Mouse (Mus musculus) hindbrain, embryonic 13.5 days (tissue): ENCODE results near the gene Gm40193. TPM values are rescaled to one million over a fixed set of nuclear protein-coding genes. Genes with fewer than 3 reads are reported as not detected.

ENCODE experiments used
- ATAC-seq: fragments of 200-750 bp; cut with Nextera tagmentation; 2 replicates; pipeline ENCODE4 v1.8.0; 2017; ENCODE audit warnings: moderate TSS enrichment; ENCODE audit not compliant: low FRiP score
- H3K27ac ChIP-seq: fragments of 300-500 bp; sonication (generic); 2 replicates; pipeline ENCODE4 v1.5.1; 2015; ENCODE audit warnings: inconsistent platforms, mild to moderate bottlenecking, moderate library complexity
- H3K27me3 ChIP-seq: fragments of 300-500 bp; sonication (generic); 2 replicates; pipeline ENCODE4 v1.6.1; 2015; ENCODE audit warnings: mild to moderate bottlenecking, inconsistent platforms
- H3K36me3 ChIP-seq: fragments of 300-500 bp; sonication (generic); 2 replicates; pipeline ENCODE4 v1.6.1; 2015; ENCODE audit warnings: mild to moderate bottlenecking, inconsistent platforms
- H3K4me1 ChIP-seq: fragments of 300-500 bp; sonication (generic); replicated peaks from 2 replicates; pipeline ENCODE4 v1.6.1; 2015; ENCODE audit warnings: inconsistent platforms
- H3K4me2 ChIP-seq: fragments of 300-500 bp; sonication (generic); 2 replicates; pipeline ENCODE4 v1.6.1; 2015; ENCODE audit warnings: inconsistent platforms, mild to moderate bottlenecking, moderate library complexity
- H3K4me3 ChIP-seq: fragments of 300-500 bp; sonication (generic); 2 replicates; pipeline ENCODE4 v1.5.1; 2015; ENCODE audit warnings: mild to moderate bottlenecking, inconsistent platforms
- H3K9ac ChIP-seq: fragments of 300-500 bp; sonication (generic); 2 replicates; pipeline ENCODE4 v1.6.1; 2015; ENCODE audit warnings: mild to moderate bottlenecking, inconsistent platforms
- H3K9me3 ChIP-seq: fragments of 300-500 bp; sonication (generic); 2 replicates; pipeline ENCODE4 v1.6.1; 2016; ENCODE audit warnings: inconsistent platforms
- WGBS: fragments of 180-500 bp; shearing (Covaris S2); methylation state at CpG from one replicate; pipeline ENCODE4 v1.1.7; 2015; 5-methylcytosine and 5-hydroxymethylcytosine counted together
- polyA plus RNA-seq: library from polyadenylated mRNA; unstranded; fragments of >200 nt; fragmentation: Nextera tagmentation; extraction: Ambion mirVana; gene quantifications from 2 replicates; pipeline ENCODE4 v1.2.1, GENCODE M21; 2015

Gm40193 gene
- polyA plus RNA-seq, 1 experiment from 2014 or later = not detected

DNA sequence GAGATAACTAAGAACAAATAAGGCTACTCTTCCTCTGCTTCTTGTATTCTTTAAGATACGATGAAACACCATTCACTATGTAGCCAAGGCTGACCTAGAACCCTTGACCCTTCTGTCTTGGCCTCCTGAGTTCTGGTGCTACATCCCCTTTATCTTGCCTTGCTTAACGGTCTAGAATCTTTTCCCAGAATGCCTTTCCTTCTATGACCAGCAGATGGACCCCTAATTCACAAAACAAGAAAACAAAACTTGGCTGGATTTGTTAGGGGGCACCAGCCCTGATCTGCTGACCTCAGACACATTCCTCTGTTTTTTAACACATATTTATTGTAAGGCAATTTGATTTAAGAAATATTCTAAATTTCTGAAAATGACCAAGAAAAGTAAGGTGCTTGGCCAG, 16.4 kb downstream of the Gm40193 start:
- H3K4me2 ChIP-seq = no peak overlapping the region
- H3K27me3 ChIP-seq = peaks cover 15% of the 10 kb centered on the region
- WGBS = 29% methylated on average over 2 of the region's 2 CpGs
- H3K9ac ChIP-seq = no peak overlapping the region
- H3K36me3 ChIP-seq = no peaks in the 10 kb centered on the region
- peaks cover 19% of the 10 kb centered on the region for H3K4me1 ChIP-seq
- no peak overlapping the region for H3K4me3 ChIP-seq
- no peak for ATAC-seq
- H3K9me3 ChIP-seq = no peaks in the 10 kb centered on the region
- H3K27ac ChIP-seq = no peak overlapping the region

- Histone ChIP-seq H3K9ac (peak within 1 kb of the TSS; percentile 24; the same call in 1 of the 2 replicates), H3K27me3 (peaks cover 9% of the 10 kb centered on the region; the same call in 1 of the 2 replicates), H3K4me1 (peaks cover 15% of the 10 kb centered on the region), H3K9me3 (no peaks in the 10 kb centered on the region), H3K4me3 (no peak within 1 kb of the TSS), H3K4me2 (no peak within 1 kb of the TSS), H3K27ac (no peak within 1 kb of the TSS), H3K36me3 (no peaks in the 10 kb centered on the region)
- no peak for ATAC-seq
- 92% methylated on average over 7 of the region's 7 CpGs for WGBS
Observed at GRCm38 (mm10) chr11:70514288-70514687, 18.5 kb downstream of the Gm40193 start, which contains the start of gene Vmo1. Vmo1 (minus strand) TSS chr11:70514616.

DNA sequence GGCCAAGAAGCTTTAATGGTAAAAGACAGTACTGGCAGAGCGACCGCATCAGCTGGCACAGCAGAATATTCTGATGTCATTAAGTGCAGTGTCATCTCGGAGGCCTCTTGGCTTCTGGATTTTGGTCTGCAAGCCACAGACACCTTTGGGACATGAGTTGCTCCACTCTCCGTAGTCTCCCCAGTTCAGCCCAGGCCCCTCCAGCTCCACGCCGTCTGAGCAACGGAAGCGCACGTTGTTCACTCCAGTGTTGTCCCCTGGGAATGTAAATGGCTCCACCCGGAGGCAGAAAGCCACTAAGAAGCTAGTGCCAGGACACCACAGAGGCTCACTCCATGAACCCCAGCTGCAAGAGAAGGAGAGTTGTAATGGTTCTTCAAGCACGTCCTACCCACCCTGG, 19.2 kb downstream of the Gm40193 start:
- Histone ChIP-seq H3K27me3 (peaks cover 14% of the 10 kb centered on the region; the same call in 1 of the 2 replicates), H3K9me3 (no peaks in the 10 kb centered on the region), H3K4me3 (no peak overlapping the region), H3K27ac (no peak overlapping the region), H3K4me2 (no peak overlapping the region), H3K36me3 (no peaks in the 10 kb centered on the region), H3K4me1 (peaks cover 15% of the 10 kb centered on the region), H3K9ac (peak overlapping the region; percentile 24; the same call in 1 of the 2 replicates)
- 40% methylated on average over 11 of the region's 11 CpGs for WGBS
- no peak for ATAC-seq

- H3K4me1 ChIP-seq = peaks cover 15% of the 10 kb centered on the region
- no peak overlapping the region for H3K4me3 ChIP-seq
- H3K27me3 ChIP-seq = peaks cover 16% of the 10 kb centered on the region; the same call in 1 of the 2 replicates
- no peak for ATAC-seq
- H3K4me2 ChIP-seq = no peak overlapping the region
- no peaks in the 10 kb centered on the region for H3K36me3 ChIP-seq
- H3K27ac ChIP-seq = no peak overlapping the region
- 82% methylated on average over 7 of the region's 7 CpGs for WGBS
- H3K9ac ChIP-seq = no peak overlapping the region
- no peaks in the 10 kb centered on the region for H3K9me3 ChIP-seq
Observed at GRCm38 (mm10) chr11:70512709-70513342, 19.9 kb downstream of the Gm40193 start.

DNA sequence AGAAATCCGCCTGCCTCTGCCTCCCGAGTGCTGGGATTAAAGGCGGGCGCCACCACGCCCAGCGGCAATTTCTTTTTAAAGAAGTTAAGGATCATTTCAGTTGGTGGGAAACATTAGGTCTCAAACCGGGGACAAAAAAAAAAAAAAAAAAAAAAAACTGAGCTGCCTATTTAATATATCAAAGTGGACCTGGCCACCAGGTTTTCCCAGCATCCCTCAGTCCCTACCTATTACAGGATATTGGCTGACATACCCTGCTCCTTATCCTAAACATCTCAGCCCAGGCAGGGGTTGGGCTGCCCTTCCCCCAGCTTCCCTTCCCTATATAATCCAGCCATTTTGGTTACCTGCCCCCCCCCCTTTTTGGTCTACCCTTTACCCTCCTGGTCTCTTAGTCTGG, 20.9 kb downstream of the Gm40193 start:
- no peak overlapping the region for H3K27ac ChIP-seq
- no peaks in the 10 kb centered on the region for H3K36me3 ChIP-seq
- ATAC-seq = no peak

GRCm38 (mm10) chr11:70511242-70511641, 21.5 kb downstream of the Gm40193 start:
- H3K27me3 ChIP-seq = peaks cover 16% of the 10 kb centered on the region; the same call in 1 of the 2 replicates
- no peak overlapping the region for H3K4me2 ChIP-seq
- ATAC-seq = no peak
- 83% methylated on average over 2 of the region's 2 CpGs for WGBS
- no peaks in the 10 kb centered on the region for H3K36me3 ChIP-seq
- H3K27ac ChIP-seq = no peak overlapping the region
- no peaks in the 10 kb centered on the region for H3K9me3 ChIP-seq
- no peak overlapping the region for H3K9ac ChIP-seq
- H3K4me1 ChIP-seq = peaks cover 15% of the 10 kb centered on the region
- H3K4me3 ChIP-seq = no peak overlapping the region

More for the DNA sequence above, 20.9 kb downstream of the Gm40193 start:
- H3K4me3 ChIP-seq = no peak overlapping the region
- peaks cover 16% of the 10 kb centered on the region; the same call in 1 of the 2 replicates for H3K27me3 ChIP-seq
- H3K9me3 ChIP-seq = no peaks in the 10 kb centered on the region
- peaks cover 15% of the 10 kb centered on the region for H3K4me1 ChIP-seq
- no peak overlapping the region for H3K9ac ChIP-seq
- WGBS = 91% methylated on average over 7 of the region's 7 CpGs
- no peak overlapping the region for H3K4me2 ChIP-seq

GRCm38 (mm10) chr11:70509753-70510564, 22.8 kb downstream of the Gm40193 start:
- Histone ChIP-seq H3K4me3 (no peak overlapping the region), H3K27ac (no peak overlapping the region), H3K4me2 (peak overlapping the region; percentile 41), H3K4me1 (peaks cover 15% of the 10 kb centered on the region), H3K36me3 (no peaks in the 10 kb centered on the region), H3K9me3 (no peaks in the 10 kb centered on the region), H3K27me3 (peaks cover 20% of the 10 kb centered on the region; the same call in 1 of the 2 replicates), H3K9ac (peak overlapping the region; percentile 39; the same call in 1 of the 2 replicates)
- peak; percentile 74; the same call in 1 of the 2 replicates for ATAC-seq
- 6% methylated on average over 19 of the region's 19 CpGs for WGBS

GRCm38 (mm10) chr11:70506962-70507515, 25.7 kb downstream of the Gm40193 start:
- no peak overlapping the region for H3K4me2 ChIP-seq
- peaks cover 9% of the 10 kb centered on the region for H3K4me1 ChIP-seq
- no peak overlapping the region for H3K9ac ChIP-seq
- H3K9me3 ChIP-seq = no peaks in the 10 kb centered on the region
- no peak overlapping the region for H3K4me3 ChIP-seq
- no peaks in the 10 kb centered on the region for H3K36me3 ChIP-seq
- H3K27ac ChIP-seq = no peak overlapping the region
- 71% methylated on average over 7 of the region's 7 CpGs for WGBS
- no peak for ATAC-seq
- peaks cover 22% of the 10 kb centered on the region; the same call in 1 of the 2 replicates for H3K27me3 ChIP-seq

GRCm38 (mm10) chr11:70506385-70506784, 26.4 kb downstream of the Gm40193 start:
- Histone ChIP-seq H3K27ac (no peak overlapping the region), H3K4me2 (no peak overlapping the region), H3K27me3 (peaks cover 22% of the 10 kb centered on the region; the same call in 1 of the 2 replicates), H3K9ac (no peak overlapping the region), H3K4me1 (peaks cover 9% of the 10 kb centered on the region), H3K4me3 (no peak overlapping the region), H3K9me3 (no peaks in the 10 kb centered on the region), H3K36me3 (no peaks in the 10 kb centered on the region)
- no peak for ATAC-seq
- 28% methylated on average over 4 of the region's 4 CpGs for WGBS

DNA sequence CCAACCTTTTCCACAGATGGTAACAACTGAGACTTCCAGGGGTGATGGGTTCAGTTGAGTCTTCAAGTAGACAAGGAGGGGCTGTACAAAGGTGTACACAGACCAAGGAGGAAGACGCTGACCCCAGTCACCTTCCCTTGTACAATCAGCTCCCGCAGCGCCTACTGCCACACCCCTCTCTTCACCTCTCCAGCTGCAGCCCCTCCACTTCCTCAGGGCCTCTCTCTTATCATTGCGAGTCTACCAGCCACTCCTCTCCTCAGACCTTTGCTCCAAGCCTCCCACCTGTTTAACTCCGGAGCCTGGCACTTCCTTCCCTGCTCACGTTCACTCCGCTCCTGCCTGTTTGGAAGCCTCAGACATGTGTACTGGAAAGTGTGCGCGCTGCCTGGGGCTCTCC, 27.8 kb downstream of the Gm40193 start, which contains the start of gene Tm4sf5:
TSS of gene Tm4sf5 (plus strand) at position 275 of the 400 bp plus-strand sequence.
- Histone ChIP-seq H3K36me3 (no peaks in the 10 kb centered on the region), H3K4me2 (no peak within 1 kb of the TSS), H3K4me1 (peaks cover 5% of the 10 kb centered on the region), H3K4me3 (no peak within 1 kb of the TSS), H3K27me3 (peaks cover 14% of the 10 kb centered on the region; the same call in 1 of the 2 replicates), H3K27ac (no peak within 1 kb of the TSS), H3K9ac (0 out of 2 replicates have a peak within 1 kb of the TSS, but pooled peaks have one; percentile 19), H3K9me3 (no peaks in the 10 kb centered on the region)
- no peak for ATAC-seq
- 76% methylated on average over 9 of the region's 9 CpGs for WGBS

GRCm38 (mm10) chr11:70502018-70502417, 30.7 kb downstream of the Gm40193 start:
- Histone ChIP-seq H3K4me1 (no peaks in the 10 kb centered on the region), H3K36me3 (no peaks in the 10 kb centered on the region), H3K27me3 (0 out of 2 replicates have a peak, but pooled peaks cover 6% of the 10 kb centered on the region), H3K4me2 (no peak overlapping the region), H3K9me3 (no peaks in the 10 kb centered on the region), H3K4me3 (no peak overlapping the region), H3K27ac (no peak overlapping the region), H3K9ac (no peak overlapping the region)
- no peak for ATAC-seq
- 75% methylated on average over 3 of the region's 3 CpGs for WGBS

DNA sequence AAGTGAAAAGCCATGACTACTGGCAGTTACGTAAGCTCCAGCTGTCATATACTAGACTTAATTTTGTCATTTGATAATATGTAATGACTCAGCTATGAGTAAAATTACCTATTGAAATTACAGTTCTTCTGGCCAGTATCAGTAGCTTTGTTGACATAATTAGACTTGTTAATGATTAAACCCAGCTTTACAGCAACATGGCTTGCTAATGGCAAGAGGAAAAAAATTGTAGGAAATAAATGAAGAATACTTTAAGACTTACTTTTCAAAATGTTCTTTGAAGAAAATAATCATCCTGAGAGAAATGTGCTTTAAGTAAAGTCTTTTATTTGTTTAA, 32.3 kb downstream of the Gm40193 start:
- no peaks in the 10 kb centered on the region for H3K4me1 ChIP-seq
- WGBS = 96% methylated on average over 1 of the region's 1 CpGs
- no peaks in the 10 kb centered on the region for H3K36me3 ChIP-seq
- H3K4me3 ChIP-seq = no peak overlapping the region
- H3K9me3 ChIP-seq = no peaks in the 10 kb centered on the region
- ATAC-seq = no peak
- H3K27ac ChIP-seq = no peak overlapping the region
- no peak overlapping the region for H3K9ac ChIP-seq
- H3K27me3 ChIP-seq = 0 out of 2 replicates have a peak, but pooled peaks cover 6% of the 10 kb centered on the region
- H3K4me2 ChIP-seq = no peak overlapping the region
